Mouse (Mus musculus) large intestine, adult 2 months (tissue): ENCODE data around the gene Wdr73. TPM values are rescaled to one million over a fixed set of nuclear protein-coding genes. Genes with fewer than 3 reads are reported as not detected.
A peak's percentile ranks its signal among the peaks of the same experiment; 100 is the strongest.
"Not testable (repeated sequence)": the region's sequence is repeated elsewhere in the genome, so short reads cannot be mapped to it uniquely, and the experiment has no call there.

ENCODE experiments used
- DNase-seq: peaks from one replicate; pipeline ENCODE4 v3.0.0-alpha.2; 2012; ENCODE audit warnings: low read depth, low spot score
- WGBS: fragments of 180-500 bp; shearing (Covaris S2); methylation state at CpG from one replicate; pipeline ENCODE4 v1.1.7; 2018; 5-methylcytosine and 5-hydroxymethylcytosine counted together
- polyA plus RNA-seq: library from polyadenylated mRNA; depleted of rRNA; stranded (reverse); fragments of >200 nt; gene quantifications from 2 replicates; pipeline ENCODE4 v1.2.3, GENCODE M21; 2012; rRNA removed

Gene Wdr73
- 10.9 and 11.5 TPM in 2 replicates for polyA plus RNA-seq

DNA sequence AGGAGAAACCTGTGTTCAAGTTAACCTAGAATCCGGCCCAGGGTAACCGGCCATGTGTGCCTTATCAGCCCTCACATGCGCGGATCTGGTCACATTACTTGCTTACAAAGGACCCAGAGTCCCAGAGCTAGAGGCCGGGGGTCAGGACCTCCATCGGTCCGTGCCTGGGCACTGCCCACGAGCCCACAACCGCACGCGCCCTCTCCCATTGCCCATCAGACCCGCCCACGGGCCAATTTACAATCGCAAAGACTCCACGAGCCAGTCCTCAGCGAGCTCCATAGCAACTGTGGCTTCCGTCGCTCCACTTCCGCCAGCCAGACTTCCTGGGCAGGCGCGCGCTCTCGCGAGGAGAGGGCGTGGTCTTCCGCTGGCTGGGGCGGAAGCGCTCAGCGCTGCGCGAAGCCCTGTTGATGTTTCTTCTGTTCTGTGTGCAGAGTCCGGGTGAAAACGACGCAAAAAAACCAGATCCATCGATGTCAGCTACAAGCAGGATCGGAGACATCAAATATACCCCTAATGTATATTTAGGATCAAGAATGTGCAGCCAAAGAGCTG is at the start of gene Wdr73:
Wdr73 (minus strand) TSS at position 326 of the 558 bp plus-strand sequence.
- WGBS: 1% methylated on average over 36 of the region's 36 CpGs
- DNase-seq: peak; percentile 89

DNA sequence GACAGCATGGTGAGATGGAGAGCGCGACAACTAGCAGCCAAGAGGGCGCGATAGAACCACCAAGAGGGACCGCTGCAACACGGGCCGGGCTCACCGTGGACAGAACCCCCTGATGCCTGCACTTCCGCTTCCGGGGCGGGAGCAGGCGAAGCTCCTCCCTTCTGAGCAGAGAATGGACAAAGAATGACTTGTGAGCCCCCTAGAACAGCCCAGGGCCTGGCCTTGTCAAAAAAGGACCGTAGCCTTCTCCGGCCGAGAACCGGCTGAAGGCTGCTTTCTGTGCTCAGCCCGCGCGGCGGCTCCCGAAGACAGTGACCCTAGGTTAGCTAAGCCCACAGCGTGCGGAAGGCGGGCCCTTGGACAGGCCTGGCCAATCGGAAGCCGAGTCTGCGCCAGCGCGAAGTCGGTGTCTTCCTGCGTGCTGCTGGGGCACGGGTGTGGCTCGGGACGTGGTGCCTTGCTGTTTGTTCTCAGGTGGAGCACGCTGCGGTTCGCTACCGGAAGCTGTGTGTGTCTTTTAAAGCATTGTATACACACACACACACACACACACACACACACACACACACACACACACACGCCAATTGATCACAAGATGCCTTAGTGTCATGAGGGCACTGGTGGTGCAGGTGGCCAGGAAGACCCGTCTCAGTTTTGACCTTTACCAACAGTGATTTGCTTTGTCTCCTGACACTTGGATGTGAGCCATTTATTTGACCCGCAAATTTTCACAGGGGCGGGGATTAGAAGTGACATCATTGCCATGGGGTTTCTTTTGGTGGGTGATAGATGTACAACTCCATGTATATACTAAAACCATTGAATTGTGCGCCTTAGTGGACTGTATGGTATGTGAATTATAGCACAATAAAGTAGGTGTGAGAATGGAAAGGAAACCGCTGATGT is 46.6 kb upstream of the Wdr73 start, which contains the start of gene Sec11a:
Sec11a (minus strand) TSS at position 336 of the 906 bp plus-strand sequence.
- WGBS: 1% methylated on average over 44 of the region's 44 CpGs
- DNase-seq: peak; percentile 68

GRCm38 (mm10) chr7:80939808-80940207 is 38.7 kb upstream of the Wdr73 start:
- no peak for DNase-seq
- 85% methylated on average over 4 of the region's 4 CpGs for WGBS

DNA sequence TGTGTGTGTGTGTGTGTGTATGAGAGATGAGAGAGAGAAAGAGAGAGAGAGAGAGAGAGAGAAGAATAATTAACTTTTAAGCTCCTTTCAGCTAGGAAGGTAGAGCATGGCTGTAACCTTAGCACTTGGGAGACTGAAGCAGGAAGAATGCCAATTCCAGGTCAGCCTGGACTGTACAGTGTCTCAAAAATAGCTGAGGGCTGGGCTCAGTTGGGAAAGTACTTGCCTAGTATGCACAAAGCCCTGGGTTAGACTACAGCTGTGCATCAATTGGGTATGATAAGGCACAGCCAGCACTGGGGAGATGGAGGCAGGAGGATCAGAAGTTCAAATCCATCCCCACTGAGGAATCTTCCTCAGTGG is 36.2 kb upstream of the Wdr73 start:
- DNase-seq: not testable (repeated sequence)

DNA sequence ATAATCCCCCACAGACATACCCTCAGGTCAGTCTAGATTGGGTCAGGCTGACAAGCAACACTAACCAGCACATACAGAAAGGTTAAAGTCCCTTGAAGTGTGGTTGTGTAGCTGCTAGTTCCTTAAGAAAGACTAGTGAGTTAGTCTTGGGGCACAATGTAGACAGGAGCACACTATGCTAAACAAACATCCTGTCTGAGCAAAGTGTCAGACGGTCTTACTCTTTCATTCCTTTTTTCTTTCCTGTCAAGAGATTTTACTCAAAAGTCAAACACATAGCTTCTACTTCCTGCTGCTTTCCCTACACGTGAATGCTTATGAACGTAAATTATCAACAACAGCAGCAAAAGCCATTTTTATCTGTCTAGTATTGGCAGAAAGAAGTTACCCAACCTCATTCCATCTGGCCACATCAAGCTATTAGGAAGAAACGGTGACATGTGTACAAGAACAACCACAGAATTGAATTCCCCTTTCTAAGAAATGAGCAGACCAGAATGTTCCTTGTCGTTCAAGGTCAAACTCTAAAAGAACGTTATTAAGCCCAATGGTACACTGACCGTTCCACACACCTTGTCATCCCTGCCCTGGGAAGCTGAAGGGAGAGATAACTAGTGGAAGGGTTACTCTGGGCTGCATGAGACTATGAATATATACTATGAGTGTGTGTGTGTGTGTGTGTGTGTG is 35.7 kb upstream of the Wdr73 start:
- DNase-seq: not testable (repeated sequence)
- 31% methylated on average over 7 of the region's 7 CpGs for WGBS

GRCm38 (mm10) chr7:80935834-80936233 is 34.8 kb upstream of the Wdr73 start:
- 93% methylated on average over 1 of the region's 1 CpGs for WGBS
- DNase-seq: no peak

GRCm38 (mm10) chr7:80932777-80933176 is 31.7 kb upstream of the Wdr73 start:
- 69% methylated on average over 1 of the region's 1 CpGs for WGBS
- DNase-seq: no peak

DNA sequence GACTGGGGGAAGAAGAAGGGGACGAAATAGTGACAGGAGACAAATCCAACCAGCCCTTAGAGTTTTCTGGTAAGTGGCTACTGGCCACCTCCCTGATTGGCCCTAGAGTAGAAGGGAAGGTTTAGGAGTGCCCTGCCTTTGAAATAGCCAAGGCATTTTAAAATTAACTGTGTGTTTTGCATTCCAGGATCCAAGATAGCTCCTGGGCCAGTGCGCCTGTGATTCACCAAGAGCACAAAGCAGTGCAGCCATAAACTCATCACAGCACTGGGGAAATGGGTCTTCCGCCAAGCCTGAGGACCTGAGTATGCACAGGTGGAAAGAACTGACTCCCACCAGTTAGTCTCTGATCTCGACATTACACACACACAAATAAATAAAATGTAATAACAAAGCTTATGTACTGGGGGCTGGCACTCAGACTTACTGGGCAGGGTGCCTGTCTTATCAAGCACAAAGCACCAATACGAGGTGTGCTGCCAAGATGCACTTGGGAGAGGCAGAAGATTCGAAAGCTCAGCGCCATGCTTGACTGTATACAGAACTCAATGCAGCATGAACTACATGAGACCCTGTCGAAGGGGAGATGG is 30.6 kb upstream of the Wdr73 start:
- 71% methylated on average over 8 of the region's 8 CpGs for WGBS

GRCm38 (mm10) chr7:80923165-80923564 is 22.1 kb upstream of the Wdr73 start:
- no peak for DNase-seq
- 82% methylated on average over 2 of the region's 2 CpGs for WGBS

More for the DNA sequence above, 30.6 kb upstream of the Wdr73 start:
- no peak for DNase-seq

- WGBS: 52% methylated on average over 5 of the region's 5 CpGs
- no peak for DNase-seq
Measured at GRCm38 (mm10) chr7:80919647-80920008, 18.6 kb upstream of the Wdr73 start.

- 34% methylated on average over 8 of the region's 8 CpGs for WGBS
- DNase-seq: no peak
Measured at GRCm38 (mm10) chr7:80918982-80919646, 18.0 kb upstream of the Wdr73 start.

DNA sequence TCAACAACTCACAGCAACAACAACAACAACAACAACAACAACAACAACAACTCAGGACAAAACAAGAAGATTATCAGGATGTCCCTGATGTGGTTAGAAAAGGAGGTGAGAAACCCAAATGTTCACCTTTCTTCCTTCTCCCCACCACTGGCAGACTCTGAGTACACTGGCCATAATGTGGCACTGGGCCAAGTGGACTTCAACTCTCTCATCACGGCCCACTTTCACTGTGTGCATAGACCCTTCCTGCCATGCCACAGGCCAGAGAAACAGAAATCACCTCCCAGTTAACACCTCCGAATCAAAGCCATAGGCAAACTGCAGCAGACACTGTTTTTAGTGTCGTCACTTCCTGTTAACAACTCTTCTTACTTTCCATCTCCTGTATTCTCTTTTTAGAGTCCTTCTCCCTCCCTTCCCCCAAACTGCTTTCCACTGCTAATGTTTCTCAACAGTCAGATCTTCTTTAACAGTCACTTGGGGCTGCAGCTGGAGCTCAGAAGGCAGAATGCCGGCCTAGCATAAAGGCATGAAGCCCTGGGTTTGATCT is 16.9 kb upstream of the Wdr73 start:
- no peak for DNase-seq
- 64% methylated on average over 4 of the region's 4 CpGs for WGBS

DNA sequence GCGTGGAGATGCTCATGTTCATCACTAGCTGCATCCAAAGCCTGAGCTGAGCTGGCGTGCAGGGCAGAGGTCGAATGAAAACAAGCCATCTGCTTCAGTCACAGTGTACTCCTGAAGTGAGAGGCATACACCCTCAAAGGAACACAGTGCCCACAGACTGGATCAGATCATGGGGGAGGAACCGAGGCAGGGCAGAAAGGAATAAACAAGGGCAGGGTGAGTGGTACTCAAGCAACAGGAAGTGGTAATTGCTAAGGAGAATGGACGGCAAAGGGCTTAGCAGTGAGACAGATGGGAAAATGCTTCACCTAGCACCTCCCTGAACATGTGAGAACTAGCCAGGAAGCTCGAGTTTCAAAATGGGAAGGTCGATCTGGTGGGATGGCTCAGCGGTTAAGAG is 11.4 kb upstream of the Wdr73 start:
- WGBS: 83% methylated on average over 8 of the region's 8 CpGs
- DNase-seq: no peak

GRCm38 (mm10) chr7:80911053-80911452 is 10.0 kb upstream of the Wdr73 start:
- WGBS: 60% methylated on average over 7 of the region's 7 CpGs

GRCm38 (mm10) chr7:80904921-80905515 is 3.9 kb upstream of the Wdr73 start, which contains the start of gene Nmb:
TSS of gene Nmb (minus strand) at chr7:80905076.
- WGBS: 5% methylated on average over 17 of the region's 19 CpGs
- DNase-seq: no peak

More at GRCm38 (mm10) chr7:80911053-80911452, 10.0 kb upstream of the Wdr73 start:
- no peak for DNase-seq

DNA sequence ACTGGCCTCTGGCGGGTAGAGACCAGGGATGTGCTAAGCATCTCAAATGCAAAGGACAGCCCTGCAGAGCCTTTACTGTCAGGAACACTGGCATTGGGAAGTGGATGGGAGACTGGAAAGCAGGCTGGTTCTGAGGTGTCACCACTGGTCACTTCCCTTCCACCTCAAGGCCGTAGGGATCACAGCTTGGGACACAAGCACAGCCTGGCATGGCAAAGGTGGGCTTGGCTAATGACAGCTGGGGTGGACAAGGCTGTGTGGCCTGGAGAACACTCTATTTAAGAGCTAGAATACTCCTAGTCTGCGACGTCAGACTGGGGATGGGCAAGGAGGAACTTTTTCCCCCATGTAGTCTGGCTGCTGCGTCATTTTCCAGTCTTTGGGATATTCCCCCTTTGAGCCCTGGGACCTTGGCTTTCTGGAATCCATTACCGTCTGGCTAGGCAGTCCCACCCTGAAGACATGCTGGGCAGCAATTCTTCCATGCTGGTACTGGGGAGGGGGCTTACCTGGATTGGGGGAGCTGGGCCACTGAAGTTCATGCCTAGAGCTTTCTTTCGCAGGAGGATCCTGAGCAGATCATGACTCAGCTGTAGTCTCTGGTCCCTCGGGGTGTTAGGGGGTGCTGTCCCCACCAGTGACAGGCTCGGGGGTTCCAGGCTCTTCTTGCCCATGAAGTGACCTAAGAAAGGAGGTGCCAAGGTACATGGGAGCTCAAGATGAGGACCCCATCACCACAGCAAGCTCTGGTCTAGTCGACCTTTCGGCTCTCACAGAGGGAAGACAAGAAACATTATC is 2.8 kb upstream of the Wdr73 start:
- DNase-seq: no peak
- 91% methylated on average over 11 of the region's 11 CpGs for whole genome bisulfite sequencing

DNA sequence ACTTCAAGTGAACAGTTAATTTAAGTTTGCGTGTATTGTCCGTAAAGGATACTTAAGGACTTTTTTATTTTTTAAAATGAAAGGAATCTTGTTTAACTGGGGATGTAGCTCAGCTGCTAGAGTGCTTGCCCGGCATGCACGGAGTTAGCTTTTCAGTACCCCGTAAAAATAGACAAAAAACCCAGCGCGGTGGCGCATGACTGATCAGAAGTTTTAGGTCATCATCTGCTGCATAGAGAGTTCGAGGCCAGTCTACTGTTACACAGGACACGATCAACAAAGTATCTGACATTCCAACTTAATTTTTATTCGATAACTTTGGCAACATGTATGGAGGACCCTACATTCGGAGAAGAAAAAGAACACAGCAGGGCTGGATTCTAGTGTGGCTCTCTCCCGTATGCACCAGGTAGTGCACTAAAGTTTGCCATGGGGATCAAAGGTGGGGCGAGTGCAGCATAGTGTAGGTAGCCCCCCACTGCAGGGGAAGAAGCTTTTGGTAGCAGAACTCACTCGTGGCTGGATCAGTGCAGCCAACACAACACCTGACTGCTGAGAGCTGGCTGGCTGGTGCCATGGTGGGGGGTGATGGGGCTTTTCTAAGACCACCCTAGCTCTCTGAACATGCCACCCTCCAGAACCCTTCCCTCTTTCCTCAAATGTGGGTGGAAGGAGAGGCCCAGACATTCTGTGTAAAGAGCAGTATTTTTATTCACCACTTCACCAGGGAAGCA is 639 bp upstream of the Wdr73 start:
- 16% methylated on average over 15 of the region's 15 CpGs for WGBS
- DNase-seq: no peak
